Mouse (Mus musculus) small intestine, adult 2 months (tissue): ENCODE data around the gene Fgf12. TPM values are rescaled to one million over a fixed set of nuclear protein-coding genes. Genes with fewer than 3 reads are reported as not detected.
A peak's percentile ranks its signal among the peaks of the same experiment; 100 is the strongest.

Source experiments
- H3K27ac ChIP-seq: fragments of 200-500 bp; 2 replicates; pipeline ENCODE4 v1.5.1; 2012; ENCODE audit warnings: low read depth, low read length, control low read depth, inconsistent platforms; ENCODE audit not compliant: insufficient read depth
- H3K27me3 ChIP-seq: fragments of 200-500 bp; 2 replicates; pipeline ENCODE4 v1.6.1; 2012; ENCODE audit warnings: mild to moderate bottlenecking, moderate library complexity, low read length, inconsistent platforms; ENCODE audit not compliant: control insufficient read depth, insufficient read depth
- H3K36me3 ChIP-seq: fragments of 200-500 bp; 2 replicates; pipeline ENCODE4 v1.6.1; 2012; ENCODE audit warnings: mild to moderate bottlenecking, low read length, control low read depth, inconsistent platforms; ENCODE audit not compliant: control insufficient read depth, insufficient read depth
- H3K4me1 ChIP-seq: fragments of 200-500 bp; 2 replicates; pipeline ENCODE4 v1.6.1; 2012; ENCODE audit warnings: low read length, inconsistent platforms, mixed read lengths; ENCODE audit not compliant: control insufficient read depth, insufficient read depth, insufficient read length
- H3K4me3 ChIP-seq: fragments of 200-500 bp; 2 replicates; pipeline ENCODE4 v1.5.1; 2012; ENCODE audit warnings: low read depth, mild to moderate bottlenecking, control low read depth, inconsistent platforms, low read length, moderate library complexity
- CTCF ChIP-seq: fragments of 200-500 bp; IDR thresholded peaks from 2 replicates; pipeline ENCODE4 v1.5.1; 2012; ENCODE audit warnings: low read depth, mild to moderate bottlenecking, control low read depth, inconsistent platforms, low read length, moderate library complexity, mixed read lengths; ENCODE audit not compliant: insufficient replicate concordance, insufficient read length; ENCODE audit errors: extremely low read depth
- POLR2A ChIP-seq: fragments of 200-500 bp; IDR thresholded peaks from 2 replicates; pipeline ENCODE4 v1.6.1; 2012; ENCODE audit warnings: low read depth, mild to moderate bottlenecking, control low read depth, inconsistent platforms, low read length, moderate library complexity
- WGBS: fragments of 180-500 bp; shearing (Covaris S2); methylation state at CpG from one replicate; pipeline ENCODE4 v1.1.7; 2018; 5-methylcytosine and 5-hydroxymethylcytosine counted together
- polyA plus RNA-seq: library from polyadenylated mRNA; depleted of rRNA; stranded (reverse); fragments of >200 nt; gene quantifications from 2 replicates; pipeline ENCODE4 v1.2.3, GENCODE M21; 2012

The Fgf12 gene
- polyA plus RNA-seq, 1 experiment, result 0.24 TPM

DNA sequence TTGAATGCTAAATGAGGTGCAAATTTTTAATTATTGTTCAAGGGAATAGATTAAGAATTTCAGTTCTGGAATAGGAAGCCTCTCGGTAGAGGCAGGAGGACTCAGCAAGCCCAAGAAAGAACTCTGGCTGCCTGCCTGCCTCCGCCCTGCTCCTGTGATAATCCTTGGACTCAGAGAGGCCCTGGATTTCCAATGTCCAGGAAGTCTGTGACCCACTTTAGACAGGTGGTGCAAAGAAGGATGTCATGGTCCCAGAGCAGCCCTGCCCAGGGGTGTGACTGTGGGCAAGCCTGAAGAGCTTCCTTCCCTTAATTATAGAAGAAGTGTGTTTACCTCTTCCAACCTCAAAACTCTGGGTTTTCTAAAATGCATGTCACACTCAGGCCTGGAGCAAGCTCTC lies 273.8 kb downstream of the Fgf12 start:
- Histone ChIP-seq H3K36me3 (no peaks in the 10 kb centered on the region), H3K27me3 (no peaks in the 10 kb centered on the region), H3K4me1 (no peaks in the 10 kb centered on the region), H3K4me3 (no peak overlapping the region), H3K27ac (no peak overlapping the region)
- TF ChIP-seq POLR2A, result no peak
- no peak for TF ChIP-seq CTCF
- WGBS, result 71% methylated on average over 2 of the region's 2 CpGs

DNA sequence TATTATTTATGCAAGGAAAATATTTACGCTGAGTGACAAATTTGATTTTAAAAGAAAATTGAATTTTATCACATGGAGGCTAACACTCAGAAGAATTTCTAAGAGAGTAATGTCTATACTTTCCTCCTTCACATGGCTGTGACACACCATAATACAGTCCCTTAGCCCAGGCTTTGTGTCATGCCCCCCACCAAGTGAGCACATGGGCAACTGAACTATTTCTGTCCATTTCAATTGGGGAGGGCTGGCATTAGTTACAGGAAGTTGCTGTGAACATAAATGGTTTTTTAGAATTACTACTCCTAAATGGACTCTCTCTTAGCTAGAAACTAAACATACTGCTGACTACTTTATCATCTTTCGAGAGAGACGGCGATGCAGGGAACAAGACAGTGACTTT lies 276.2 kb downstream of the Fgf12 start:
- Histone ChIP-seq H3K4me3 (no peak overlapping the region), H3K27ac (no peak overlapping the region), H3K36me3 (no peaks in the 10 kb centered on the region), H3K27me3 (no peaks in the 10 kb centered on the region), H3K4me1 (no peaks in the 10 kb centered on the region)
- TF ChIP-seq POLR2A (no peak), CTCF (no peak)
- 92% methylated on average over 4 of the region's 4 CpGs for WGBS

DNA sequence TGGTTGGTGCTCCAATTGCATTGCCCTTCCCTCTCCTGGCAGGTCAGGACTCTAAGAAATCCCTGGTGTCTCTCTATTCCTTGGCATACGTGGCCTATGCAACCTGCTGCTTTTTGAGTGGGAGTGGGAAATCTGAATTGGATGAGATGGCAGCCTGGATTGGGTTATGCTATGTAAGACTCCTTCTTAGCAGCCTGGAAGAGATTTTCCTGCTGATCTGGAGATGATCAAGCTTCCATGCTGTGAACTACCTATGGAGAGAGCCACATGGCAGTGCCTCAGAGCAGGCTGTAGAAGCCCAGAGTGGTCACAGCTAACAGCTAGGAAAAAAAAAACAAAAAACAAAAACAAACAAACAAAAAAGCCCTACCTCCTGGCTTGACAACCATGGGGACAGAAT lies 277.3 kb downstream of the Fgf12 start:
- 50% methylated on average over 1 of the region's 1 CpGs for WGBS

DNA sequence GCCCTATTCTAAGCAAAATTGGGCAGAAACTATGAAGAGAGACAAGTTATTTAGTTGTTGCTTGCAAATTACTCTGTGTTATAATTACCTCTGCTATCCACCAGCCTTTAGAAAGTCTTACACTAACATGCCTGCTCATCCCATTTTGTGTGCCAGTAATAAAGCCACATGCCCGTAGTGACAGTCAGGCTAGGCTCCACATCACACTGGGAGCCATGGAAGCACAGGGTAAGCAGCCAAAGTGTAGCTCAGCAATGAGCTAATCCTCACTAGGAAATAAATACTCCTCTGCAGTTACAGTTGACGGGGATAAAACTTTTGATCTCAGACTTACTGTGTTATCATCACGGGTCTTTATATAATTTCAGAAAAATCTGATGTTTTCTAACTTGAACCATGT lies 298.0 kb downstream of the Fgf12 start:
- whole genome bisulfite sequencing, result 72% methylated on average over 3 of the region's 3 CpGs
- Histone ChIP-seq H3K4me1 (no peaks in the 10 kb centered on the region), H3K27me3 (no peaks in the 10 kb centered on the region), H3K36me3 (no peaks in the 10 kb centered on the region), H3K27ac (no peak overlapping the region), H3K4me3 (no peak overlapping the region)
- TF ChIP-seq CTCF, result no peak
- TF ChIP-seq POLR2A, result no peak

More for the DNA sequence above, 277.3 kb downstream of the Fgf12 start:
- no peaks in the 10 kb centered on the region for H3K27me3 ChIP-seq
- H3K4me3 ChIP-seq, result no peak overlapping the region
- no peak overlapping the region for H3K27ac ChIP-seq
- H3K36me3 ChIP-seq, result no peaks in the 10 kb centered on the region
- no peaks in the 10 kb centered on the region for H3K4me1 ChIP-seq
- TF ChIP-seq CTCF (no peak), POLR2A (no peak)

DNA sequence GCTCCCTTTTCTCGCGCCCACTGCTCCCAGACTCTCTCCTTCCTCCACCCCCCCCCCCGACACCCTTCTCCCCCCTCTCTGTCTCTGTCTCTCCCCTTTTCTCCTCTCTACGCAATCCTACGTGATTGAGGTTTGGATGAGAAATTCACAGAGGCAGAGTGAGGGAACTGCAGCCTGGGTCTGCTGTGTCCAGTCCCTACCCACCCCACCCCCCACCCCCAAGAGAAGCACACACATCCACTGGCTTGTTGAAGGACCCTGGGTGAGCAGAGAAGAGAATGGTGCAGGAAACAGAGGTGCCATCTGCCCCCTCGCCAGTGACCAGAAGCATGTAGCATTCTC lies 305.8 kb downstream of the Fgf12 start:
- Histone ChIP-seq H3K4me1 (peaks cover 4% of the 10 kb centered on the region; the same call in 1 of the 2 replicates), H3K27me3 (peaks cover 22% of the 10 kb centered on the region), H3K27ac (no peak overlapping the region), H3K36me3 (no peaks in the 10 kb centered on the region), H3K4me3 (peak overlapping the region; percentile 61; the same call in 1 of the 2 replicates)
- TF ChIP-seq POLR2A (no peak), CTCF (no peak)
- 3% methylated on average over 5 of the region's 6 CpGs for WGBS

DNA sequence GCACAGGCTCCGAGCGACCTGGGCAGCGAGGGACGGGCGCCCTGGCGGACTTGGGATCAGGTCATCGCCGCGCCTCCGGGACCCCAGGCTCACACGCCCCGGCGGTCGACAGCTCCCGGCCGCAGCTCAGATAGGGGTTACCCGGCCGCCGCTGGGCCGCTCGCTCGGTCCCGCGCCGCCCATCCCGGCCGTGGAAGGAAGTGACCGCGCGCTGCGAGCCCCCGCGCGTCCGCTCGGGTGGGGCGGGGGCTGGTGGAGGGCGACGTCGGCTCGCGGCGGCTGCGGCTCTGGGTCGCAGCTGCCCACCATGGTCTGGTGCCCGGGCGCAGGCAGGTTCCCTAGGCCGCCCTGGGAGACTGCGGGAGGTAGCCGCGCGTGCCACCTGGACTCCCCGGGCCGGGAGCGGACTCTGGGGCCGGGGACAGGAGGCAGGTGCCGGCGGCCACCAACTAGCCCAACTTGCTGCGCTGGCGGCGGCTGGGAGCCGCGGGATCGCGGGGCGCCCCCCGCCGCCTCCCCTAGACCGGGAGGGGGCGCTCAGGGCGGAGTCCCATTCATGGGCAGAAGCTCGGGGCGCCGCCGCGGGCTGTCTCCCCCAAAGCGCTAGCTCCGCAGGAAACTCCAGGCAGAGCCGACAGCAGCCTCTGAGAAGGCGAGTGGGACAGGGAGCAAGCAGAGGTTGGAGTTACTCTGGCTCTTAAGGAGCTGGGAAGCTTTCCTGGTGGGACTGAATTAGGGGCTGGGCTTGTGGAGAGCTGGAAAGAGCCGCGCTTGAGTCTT lies 306.3 kb downstream of the Fgf12 start:
- WGBS, result 2% methylated on average over 76 of the region's 82 CpGs
- no peaks in the 10 kb centered on the region for H3K36me3 ChIP-seq
- peaks cover 22% of the 10 kb centered on the region for H3K27me3 ChIP-seq
- no peak for TF ChIP-seq POLR2A
- TF ChIP-seq CTCF, result no peak
- no peak overlapping the region for H3K27ac ChIP-seq
- H3K4me1 ChIP-seq, result peaks cover 4% of the 10 kb centered on the region; the same call in 1 of the 2 replicates
- peak overlapping the region; percentile 61 for H3K4me3 ChIP-seq

DNA sequence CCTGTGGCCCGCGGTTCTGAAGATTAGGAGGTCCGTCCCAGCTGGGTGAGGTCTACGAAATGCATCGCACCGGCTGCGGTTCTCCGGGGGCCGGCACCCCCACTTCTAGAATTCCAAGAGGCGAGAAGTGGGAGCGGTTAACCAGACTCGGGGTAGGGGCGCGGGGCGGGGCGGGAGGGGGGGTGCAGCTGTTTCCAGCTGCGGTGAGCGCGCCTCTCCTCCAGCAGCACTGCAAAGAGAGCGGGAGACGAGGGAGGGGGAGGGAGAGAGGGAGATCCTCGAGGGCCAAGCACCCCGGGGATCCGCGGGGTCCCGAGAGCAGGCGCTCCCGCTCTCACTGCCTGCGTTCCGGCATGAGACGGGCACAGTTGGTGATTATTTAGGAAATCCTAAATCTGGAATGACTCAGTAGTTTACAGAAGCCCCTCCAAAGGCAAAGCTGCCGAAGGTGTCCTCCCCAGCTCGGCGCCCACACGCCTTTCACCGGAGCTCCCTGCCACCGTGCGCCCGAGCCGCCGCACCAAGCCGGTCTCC lies 307.0 kb downstream of the Fgf12 start:
- WGBS, result 2% methylated on average over 39 of the region's 42 CpGs
- Histone ChIP-seq H3K4me3 (peak overlapping the region; percentile 61), H3K4me1 (peaks cover 4% of the 10 kb centered on the region; the same call in 1 of the 2 replicates), H3K27me3 (peaks cover 22% of the 10 kb centered on the region), H3K27ac (no peak overlapping the region), H3K36me3 (no peaks in the 10 kb centered on the region)
- no peak for TF ChIP-seq POLR2A
- no peak for TF ChIP-seq CTCF
